Mouse (Mus musculus) olfactory bulb, adult 2 months (tissue): ENCODE measurements around the gene Gm43191.

Experiments
- CTCF ChIP-seq: fragments of 200-500 bp; IDR thresholded peaks from 2 replicates; pipeline ENCODE4 v1.5.1; 2012; ENCODE audit warnings: low read depth, mild to moderate bottlenecking, low read length, moderate library complexity; ENCODE audit not compliant: insufficient read depth
- POLR2A ChIP-seq: fragments of 200-500 bp; IDR thresholded peaks from 2 replicates; pipeline ENCODE4 v1.6.1; 2012; ENCODE audit warnings: mild to moderate bottlenecking, low read depth, low read length, moderate library complexity; ENCODE audit not compliant: insufficient read depth

GRCm38 (mm10) chr3:116710941-116711340, 29.9 kb upstream of the Gm43191 start:
- no peak for TF ChIP-seq CTCF
- TF ChIP-seq POLR2A, result no peak
